Mouse (Mus musculus) G1E (cell line): ENCODE measurements around the gene Cox7c. TPM values are rescaled to one million over a fixed set of nuclear protein-coding genes. Genes with fewer than 3 reads are reported as not detected.
A peak's percentile ranks its signal among the peaks of the same experiment; 100 is the strongest.
"Not testable (repeated sequence)": the region's sequence is repeated elsewhere in the genome, so short reads cannot be mapped to it uniquely, and the experiment has no call there.

Source experiments
- ATAC-seq: 2 replicates; pipeline ENCODE4 v1.8.0; 2016; ENCODE audit warnings: mild to moderate bottlenecking; ENCODE audit not compliant: insufficient number of reproducible peaks, poor library complexity, low FRiP score, severe bottlenecking; ENCODE audit errors: extremely low read depth
- DNase-seq: peaks from one replicate; pipeline ENCODE4 v3.0.0; 2012; ENCODE audit warnings: low spot score
- H3K27me3 ChIP-seq: 2 replicates; pipeline ENCODE4 v1.6.1; 2012; ENCODE audit warnings: mild to moderate bottlenecking, low read length, inconsistent platforms; ENCODE audit not compliant: insufficient read depth
- H3K36me3 ChIP-seq: replicated peaks from 2 replicates; pipeline ENCODE3; 2012; ENCODE audit warnings: mild to moderate bottlenecking, inconsistent platforms
- H3K4me1 ChIP-seq: 2 replicates; pipeline ENCODE4 v1.6.1; 2012; ENCODE audit warnings: low read depth, low read length, inconsistent platforms, mixed read lengths; ENCODE audit not compliant: insufficient read depth
- H3K4me3 ChIP-seq: 2 replicates; pipeline ENCODE4 v1.5.1; 2012; ENCODE audit warnings: low read depth, mild to moderate bottlenecking, inconsistent platforms, low read length, moderate library complexity, mixed read lengths
- H3K9me3 ChIP-seq: replicated peaks from 2 replicates; pipeline ENCODE4 v1.6.1; 2012; ENCODE audit warnings: inconsistent platforms
- CTCF ChIP-seq: IDR thresholded peaks from 2 replicates; pipeline ENCODE4 v1.5.1; 2012; ENCODE audit warnings: low read depth, low read length, inconsistent platforms, mixed read lengths
- GATA1 ChIP-seq: IDR thresholded peaks from 2 replicates; pipeline ENCODE4 v1.6.1; 2012; ENCODE audit warnings: borderline replicate concordance, low read length, inconsistent platforms, mixed read lengths
- GATA2 ChIP-seq: IDR thresholded peaks from 2 replicates; pipeline ENCODE4 v1.6.1; 2012; ENCODE audit warnings: low read depth, low read length, inconsistent platforms, borderline replicate concordance
- POLR2AphosphoS5 ChIP-seq: IDR thresholded peaks from 2 replicates; pipeline ENCODE4 v1.6.1; 2012; ENCODE audit warnings: low read depth, low read length, inconsistent platforms; ENCODE audit not compliant: insufficient replicate concordance
- TAL1 ChIP-seq: conservative IDR thresholded peaks from 2 replicates; pipeline ENCODE4 v1.6.1; 2012; ENCODE audit warnings: low read depth, low read length, inconsistent platforms, mixed read lengths
- polyA plus RNA-seq: library from polyadenylated mRNA; stranded (reverse); fragments of >175 nt; gene quantifications from 2 replicates; pipeline ENCODE4 v1.2.3, GENCODE M21; 2012
- total RNA-seq, 2 experiments: library from RNA; stranded (forward) in 1 of 2; stranded (reverse) in 1 of 2; fragments of 200-1000 nt in 1 of 2; fragments of >200 nt in 1 of 2; fragmentation: Nextera tagmentation in 1 of 2; gene quantifications; 2 replicates each; pipeline ENCODE4 v1.2.3; 2014 to 2017

Cox7c gene
- total RNA-seq (2014; fragmentation: Nextera tagmentation), result 335 and 358 TPM in 2 replicates
- total RNA-seq (2017), result 732 and 778 TPM in 2 replicates
- 68.1 and 355 TPM in 2 replicates for polyA plus RNA-seq

DNA sequence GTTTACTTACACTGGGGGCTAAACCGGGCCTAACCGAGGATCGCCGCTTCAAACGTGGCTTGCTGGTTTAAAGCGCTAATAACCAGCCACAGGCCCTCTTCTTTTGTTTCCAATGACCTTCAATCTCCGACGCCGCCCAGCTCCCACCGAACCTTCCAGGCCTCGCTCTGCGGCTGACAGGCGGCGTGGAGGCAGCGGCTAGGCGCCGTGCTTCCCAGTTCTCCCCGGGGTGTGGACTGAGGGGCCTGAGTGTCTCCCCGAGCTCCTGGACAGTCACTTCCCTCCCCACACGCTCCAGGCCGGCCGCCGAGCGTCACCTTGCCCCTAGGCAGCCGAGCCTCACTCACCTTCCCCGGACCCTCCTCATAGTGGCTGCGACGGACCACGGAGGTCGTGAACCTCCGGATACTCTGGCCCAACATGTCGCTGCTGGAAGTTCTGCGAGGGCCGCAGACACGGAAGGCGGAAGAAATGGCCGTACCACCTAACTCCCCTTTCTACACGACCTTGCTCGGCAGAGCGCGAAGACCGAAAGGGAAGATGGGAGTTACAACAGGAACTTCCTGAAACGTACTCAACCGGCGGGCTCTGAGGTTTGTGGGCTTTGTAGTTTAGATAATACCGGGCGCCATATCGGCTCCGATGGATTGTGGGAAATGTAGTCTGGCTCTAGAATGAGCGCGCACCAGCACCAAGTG is at the start of gene Cox7c:
Cox7c (minus strand) TSS at position 651 of the 698 bp plus-strand sequence.
- Histone ChIP-seq H3K27me3 (peaks cover 4% of the 10 kb centered on the region; the same call in 1 of the 2 replicates), H3K4me3 (peak within 1 kb of the TSS; percentile 89), H3K4me1 (peaks cover 3% of the 10 kb centered on the region), H3K9me3 (no peaks in the 10 kb centered on the region), H3K36me3 (peaks cover 6% of the 10 kb centered on the region)
- ATAC-seq (peak; percentile 98), DNase-seq (peak; percentile 57)
- no peak for TF ChIP-seq TAL1
- no peak for TF ChIP-seq GATA1
- no peak for TF ChIP-seq POLR2AphosphoS5

DNA sequence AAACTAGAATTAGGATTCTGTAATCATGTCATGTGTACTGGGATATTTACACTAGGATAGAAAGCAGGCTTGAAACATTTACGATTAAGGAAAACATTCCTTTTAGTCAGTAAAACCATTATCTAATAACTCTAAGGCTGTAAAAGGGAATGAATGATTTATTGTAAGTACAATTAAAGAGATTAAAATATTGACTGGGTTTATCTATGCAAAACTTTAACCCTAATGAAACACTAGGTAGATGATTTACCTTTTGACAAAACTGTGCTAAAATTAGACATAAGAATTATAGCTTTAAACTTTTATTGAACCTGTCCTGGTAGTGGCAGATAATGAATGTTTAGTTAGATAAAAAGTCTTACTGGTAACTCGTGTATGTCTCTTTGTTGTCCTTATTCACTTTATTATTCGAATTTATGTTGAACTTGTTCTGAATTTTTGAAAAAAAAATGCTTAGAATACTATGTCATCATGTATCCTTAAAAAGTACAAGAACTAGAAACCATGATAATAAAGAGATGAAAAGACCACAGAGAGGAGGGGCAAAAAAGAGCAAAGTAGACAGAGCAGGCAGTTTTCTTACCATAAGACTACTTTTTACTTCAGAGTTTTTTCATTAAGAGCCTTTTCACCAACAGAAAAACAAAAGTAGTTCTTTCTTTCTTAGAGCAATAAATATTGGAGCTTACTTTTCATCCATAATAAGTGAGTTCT is 21.5 kb upstream of the Cox7c start:
- Histone ChIP-seq H3K27me3 (no peaks in the 10 kb centered on the region), H3K4me3 (no peak overlapping the region), H3K9me3 (no peaks in the 10 kb centered on the region), H3K4me1 (no peaks in the 10 kb centered on the region), H3K36me3 (no peaks in the 10 kb centered on the region)
- ATAC-seq (no peak), DNase-seq (no peak)
- no peak for TF ChIP-seq GATA2
- TF ChIP-seq CTCF, result no peak
- no peak for TF ChIP-seq TAL1
- TF ChIP-seq POLR2AphosphoS5, result no peak
- TF ChIP-seq GATA1, result no peak

DNA sequence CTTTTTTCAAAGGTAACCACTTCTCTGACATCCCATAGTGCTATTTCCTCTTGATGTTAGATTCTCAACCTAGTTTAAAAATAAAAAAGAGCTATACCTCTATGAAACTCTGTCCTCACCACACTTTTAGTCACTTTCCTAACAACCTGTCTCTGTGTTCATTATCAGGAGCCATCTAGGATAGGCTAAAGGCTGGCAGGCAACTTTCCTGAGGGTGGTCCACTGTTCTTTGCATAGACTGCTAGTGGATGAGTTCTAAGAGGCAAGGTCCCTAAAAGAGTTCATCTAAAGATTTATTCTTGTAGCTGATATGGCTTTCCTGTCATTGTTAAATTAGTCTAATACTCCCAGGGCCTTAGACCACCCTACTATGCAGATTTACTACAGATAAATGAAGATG is 20.8 kb upstream of the Cox7c start:
- no peak overlapping the region for H3K4me3 ChIP-seq
- TF ChIP-seq CTCF (no peak), GATA1 (no peak), GATA2 (no peak), POLR2AphosphoS5 (no peak), TAL1 (no peak)
- H3K9me3 ChIP-seq, result no peaks in the 10 kb centered on the region
- no peaks in the 10 kb centered on the region for H3K4me1 ChIP-seq
- H3K27me3 ChIP-seq, result no peaks in the 10 kb centered on the region
- no peaks in the 10 kb centered on the region for H3K36me3 ChIP-seq
- DNase-seq (no peak), ATAC-seq (no peak)

DNA sequence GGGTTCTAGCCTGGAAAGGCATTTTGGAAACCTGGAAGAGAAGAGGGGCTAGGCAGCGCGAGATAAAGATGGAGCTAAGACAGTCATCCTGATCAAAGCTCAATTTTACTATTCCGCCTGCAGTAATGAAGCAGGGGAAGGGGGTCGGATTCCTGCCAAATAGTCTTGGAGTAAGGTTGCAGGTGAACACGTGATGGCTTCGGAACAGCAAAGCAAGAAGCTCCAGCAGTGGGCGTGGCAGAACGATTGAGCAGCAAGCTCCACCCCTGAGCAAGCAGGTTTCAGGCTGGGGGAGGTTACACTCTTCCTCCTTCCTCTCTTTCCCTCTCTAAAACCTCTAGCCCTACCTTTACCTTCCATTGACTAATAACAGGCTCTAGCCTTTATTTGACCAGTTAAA is 7.4 kb upstream of the Cox7c start:
- not testable (repeated sequence) for H3K9me3 ChIP-seq, DNase-seq, ATAC-seq, H3K4me1 ChIP-seq, H3K36me3 ChIP-seq, H3K27me3 ChIP-seq, H3K4me3 ChIP-seq

DNA sequence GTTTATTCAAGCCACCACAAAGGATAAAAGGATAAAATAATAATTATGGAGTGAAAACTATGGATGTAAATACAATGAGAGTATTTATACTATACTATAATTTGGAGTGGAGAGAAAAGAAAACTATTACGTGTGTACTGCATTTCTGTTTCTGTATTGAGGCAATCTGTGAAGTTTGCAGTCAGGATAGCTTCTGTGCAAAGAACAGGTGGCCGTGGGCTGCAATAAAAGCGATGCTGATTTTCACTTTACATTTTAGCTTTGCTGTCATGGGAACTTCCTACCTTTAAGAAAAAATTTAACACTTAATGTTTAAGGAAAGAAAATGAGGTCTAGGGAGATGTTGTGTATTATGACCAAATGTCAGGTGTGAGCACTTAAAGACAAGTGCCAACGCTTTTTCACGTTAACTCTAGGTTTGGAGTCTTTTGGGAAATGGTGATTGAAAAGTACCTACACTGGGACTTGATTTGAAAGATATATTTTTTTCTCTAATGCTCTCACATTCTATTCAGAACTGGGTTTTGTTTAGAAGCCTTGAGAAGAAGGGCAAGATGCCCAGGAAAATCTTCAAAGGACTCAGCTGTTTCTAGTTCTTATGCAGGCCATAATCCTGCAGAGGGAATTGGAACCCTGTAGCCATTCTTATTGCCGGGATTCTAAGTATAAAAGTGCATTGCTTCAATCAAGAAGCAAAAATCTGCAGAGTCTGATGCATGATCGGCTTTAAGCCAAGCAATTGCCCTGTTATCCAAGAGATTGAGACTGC is 41.6 kb downstream of the Cox7c start:
- ATAC-seq, result no peak
- TF ChIP-seq GATA1 (no peak), GATA2 (no peak), CTCF (no peak), POLR2AphosphoS5 (no peak), TAL1 (no peak)
- H3K27me3 ChIP-seq, result no peaks in the 10 kb centered on the region
- H3K4me3 ChIP-seq, result no peak overlapping the region
- no peaks in the 10 kb centered on the region for H3K9me3 ChIP-seq
- no peaks in the 10 kb centered on the region for H3K4me1 ChIP-seq
- DNase-seq, result no peak
- H3K36me3 ChIP-seq, result no peaks in the 10 kb centered on the region
